Mouse (Mus musculus) midbrain, embryonic 14.5 days (tissue): ENCODE results near the gene Mex3a. TPM values are rescaled to one million over a fixed set of nuclear protein-coding genes. Genes with fewer than 3 reads are reported as not detected.

Source experiments
- ATAC-seq: fragments of 200-750 bp; cut with Nextera tagmentation; 2 replicates; pipeline ENCODE4 v1.8.0; 2017; ENCODE audit warnings: moderate number of reproducible peaks, moderate library complexity; ENCODE audit not compliant: low FRiP score, low TSS enrichment
- DNase-seq: peaks from one replicate; pipeline ENCODE4 v3.0.0-alpha.2; 2015
- H3K27ac ChIP-seq: fragments of 300-500 bp; sonication (generic); replicated peaks from 2 replicates; pipeline ENCODE4 v1.5.1; 2014; ENCODE audit warnings: mild to moderate bottlenecking, low read depth, low read length, moderate library complexity
- H3K27me3 ChIP-seq: fragments of 300-500 bp; sonication (generic); 2 replicates; pipeline ENCODE4 v1.6.1; 2014; ENCODE audit warnings: low read length, control low read depth, mixed read lengths; ENCODE audit not compliant: control insufficient read depth, insufficient read depth
- H3K36me3 ChIP-seq: fragments of 300-500 bp; sonication (generic); 2 replicates; pipeline ENCODE4 v1.6.1; 2014; ENCODE audit warnings: low read length, control low read depth; ENCODE audit not compliant: control insufficient read depth, insufficient read depth
- H3K4me1 ChIP-seq: fragments of 300-500 bp; sonication (generic); 2 replicates; pipeline ENCODE4 v1.6.1; 2014; ENCODE audit warnings: mild to moderate bottlenecking, antibody characterized with exemption, low read length, control low read depth; ENCODE audit not compliant: control insufficient read depth, insufficient read depth
- H3K4me2 ChIP-seq: fragments of 300-500 bp; sonication (generic); 2 replicates; pipeline ENCODE4 v1.6.1; 2014; ENCODE audit warnings: mild to moderate bottlenecking, low read length, moderate library complexity
- H3K4me3 ChIP-seq: fragments of 300-500 bp; sonication (generic); replicated peaks from 2 replicates; pipeline ENCODE4 v1.5.1; 2014; ENCODE audit warnings: low read depth, low read length
- H3K9ac ChIP-seq: fragments of 300-500 bp; sonication (generic); replicated peaks from 2 replicates; pipeline ENCODE4 v1.6.1; 2014; ENCODE audit warnings: mild to moderate bottlenecking, low read length, moderate library complexity
- H3K9me3 ChIP-seq: fragments of 300-500 bp; sonication (generic); 2 replicates; pipeline ENCODE4 v1.6.1; 2016; ENCODE audit warnings: low read length, control low read depth, mixed read lengths; ENCODE audit not compliant: control insufficient read depth
- WGBS: fragments of 180-500 bp; shearing (Covaris S2); extraction: QIAGEN DNeasy Blood & Tissue Kit; methylation state at CpG from one replicate; pipeline ENCODE4 v1.1.7; 2014; 5-methylcytosine and 5-hydroxymethylcytosine counted together
- polyA plus RNA-seq: library from polyadenylated mRNA; unstranded; fragments of >200 nt; fragmentation: Nextera tagmentation; extraction: Ambion mirVana; gene quantifications from 2 replicates; pipeline ENCODE4 v1.2.1, GENCODE M21; 2014

The Mex3a gene
- polyA plus RNA-seq, 1 experiment from 2014 or later: 51.8 TPM

GRCm38 (mm10) chr3:88518411-88518810 lies 13.8 kb upstream of the Mex3a start:
- 91% methylated on average over 4 of the region's 4 CpGs for WGBS
- no peaks in the 10 kb centered on the region for H3K9me3 ChIP-seq
- no peaks in the 10 kb centered on the region for H3K27me3 ChIP-seq
- no peak for DNase-seq
- ATAC-seq: no peak
- H3K9ac ChIP-seq: no peak overlapping the region
- peaks cover 2% of the 10 kb centered on the region; the same call in 1 of the 2 replicates for H3K4me1 ChIP-seq
- peaks cover 6% of the 10 kb centered on the region; the same call in 1 of the 2 replicates for H3K36me3 ChIP-seq
- no peak overlapping the region for H3K4me2 ChIP-seq
- H3K4me3 ChIP-seq: no peak overlapping the region
- no peak overlapping the region for H3K27ac ChIP-seq

GRCm38 (mm10) chr3:88520078-88520477 lies 12.1 kb upstream of the Mex3a start:
- Histone ChIP-seq H3K4me1 (no peaks in the 10 kb centered on the region), H3K27ac (no peak overlapping the region), H3K27me3 (no peaks in the 10 kb centered on the region), H3K4me3 (no peak overlapping the region), H3K9me3 (no peaks in the 10 kb centered on the region), H3K9ac (no peak overlapping the region), H3K4me2 (no peak overlapping the region), H3K36me3 (peaks cover 17% of the 10 kb centered on the region)
- WGBS: 81% methylated on average over 2 of the region's 2 CpGs
- no peak for ATAC-seq
- DNase-seq: no peak

- H3K27me3 ChIP-seq: no peaks in the 10 kb centered on the region
- no peak overlapping the region for H3K9ac ChIP-seq
- WGBS: 93% methylated on average over 6 of the region's 6 CpGs
- peaks cover 20% of the 10 kb centered on the region for H3K36me3 ChIP-seq
- peaks cover 5% of the 10 kb centered on the region; the same call in 1 of the 2 replicates for H3K4me1 ChIP-seq
- H3K4me2 ChIP-seq: no peak overlapping the region
- no peak overlapping the region for H3K27ac ChIP-seq
- H3K9me3 ChIP-seq: no peaks in the 10 kb centered on the region
- no peak for ATAC-seq
- DNase-seq: no peak
- H3K4me3 ChIP-seq: no peak overlapping the region
Observed at GRCm38 (mm10) chr3:88521156-88521555, 11.0 kb upstream of the Mex3a start.

GRCm38 (mm10) chr3:88521803-88522331 lies 10.3 kb upstream of the Mex3a start:
- peak; percentile 81 for DNase-seq
- Histone ChIP-seq H3K4me3 (no peak overlapping the region), H3K4me1 (peaks cover 11% of the 10 kb centered on the region), H3K27ac (no peak overlapping the region), H3K27me3 (no peaks in the 10 kb centered on the region), H3K36me3 (peaks cover 20% of the 10 kb centered on the region), H3K4me2 (no peak overlapping the region), H3K9me3 (no peaks in the 10 kb centered on the region), H3K9ac (no peak overlapping the region)
- 0 out of 2 replicates have a peak, but pooled peaks have one; percentile 7 for ATAC-seq
- WGBS: 30% methylated on average over 9 of the region's 9 CpGs

GRCm38 (mm10) chr3:88523027-88523426 lies 9.2 kb upstream of the Mex3a start:
- no peak overlapping the region for H3K27ac ChIP-seq
- peaks cover 23% of the 10 kb centered on the region for H3K4me1 ChIP-seq
- peaks cover 20% of the 10 kb centered on the region for H3K36me3 ChIP-seq
- WGBS: 93% methylated on average over 8 of the region's 8 CpGs
- H3K4me3 ChIP-seq: no peak overlapping the region
- H3K4me2 ChIP-seq: no peak overlapping the region
- no peaks in the 10 kb centered on the region for H3K27me3 ChIP-seq
- no peak overlapping the region for H3K9ac ChIP-seq
- no peaks in the 10 kb centered on the region for H3K9me3 ChIP-seq
- DNase-seq: no peak
- ATAC-seq: no peak

- H3K9ac ChIP-seq: no peak overlapping the region
- H3K27ac ChIP-seq: no peak overlapping the region
- DNase-seq (no peak), ATAC-seq (no peak)
- H3K4me2 ChIP-seq: no peak overlapping the region
- no peaks in the 10 kb centered on the region for H3K9me3 ChIP-seq
- no peaks in the 10 kb centered on the region for H3K27me3 ChIP-seq
- no peak overlapping the region for H3K4me3 ChIP-seq
- H3K4me1 ChIP-seq: peaks cover 39% of the 10 kb centered on the region
- H3K36me3 ChIP-seq: peaks cover 20% of the 10 kb centered on the region
- 88% methylated on average over 5 of the region's 5 CpGs for WGBS
Observed at GRCm38 (mm10) chr3:88525021-88525420, 7.2 kb upstream of the Mex3a start.

- H3K27me3 ChIP-seq: no peaks in the 10 kb centered on the region
- DNase-seq (peak; percentile 94), ATAC-seq (peak; percentile 63; the same call in 1 of the 2 replicates)
- H3K27ac ChIP-seq: no peak overlapping the region
- H3K4me3 ChIP-seq: no peak overlapping the region
- peak overlapping the region; percentile 29 for H3K4me2 ChIP-seq
- no peaks in the 10 kb centered on the region for H3K9me3 ChIP-seq
- H3K9ac ChIP-seq: no peak overlapping the region; the same call in 1 of the 2 replicates
- H3K36me3 ChIP-seq: peaks cover 20% of the 10 kb centered on the region
- peaks cover 46% of the 10 kb centered on the region for H3K4me1 ChIP-seq
- 33% methylated on average over 17 of the region's 17 CpGs for WGBS
Observed at GRCm38 (mm10) chr3:88526157-88527131, 5.8 kb upstream of the Mex3a start.

- peak; percentile 19 for DNase-seq
- peaks cover 20% of the 10 kb centered on the region for H3K36me3 ChIP-seq
Observed at GRCm38 (mm10) chr3:88527565-88527964, 4.6 kb upstream of the Mex3a start.

More at GRCm38 (mm10) chr3:88527565-88527964, 4.6 kb upstream of the Mex3a start:
- H3K27ac ChIP-seq: peak overlapping the region; percentile 61
- no peak for ATAC-seq
- H3K27me3 ChIP-seq: no peaks in the 10 kb centered on the region
- peak overlapping the region; percentile 10; the same call in 1 of the 2 replicates for H3K4me3 ChIP-seq
- peaks cover 46% of the 10 kb centered on the region for H3K4me1 ChIP-seq
- WGBS: 24% methylated on average over 8 of the region's 8 CpGs
- peak overlapping the region; percentile 50 for H3K4me2 ChIP-seq
- H3K9ac ChIP-seq: peak overlapping the region; percentile 49
- no peaks in the 10 kb centered on the region for H3K9me3 ChIP-seq
